Mouse (Mus musculus) olfactory bulb, adult 2 months (tissue): Measurements from ENCODE around the gene Olig1.

Experiments
- CTCF ChIP-seq: fragments of 200-500 bp; IDR thresholded peaks from 2 replicates; pipeline ENCODE4 v1.5.1; 2012; ENCODE audit warnings: low read depth, mild to moderate bottlenecking, low read length, moderate library complexity; ENCODE audit not compliant: insufficient read depth
- POLR2A ChIP-seq: fragments of 200-500 bp; IDR thresholded peaks from 2 replicates; pipeline ENCODE4 v1.6.1; 2012; ENCODE audit warnings: mild to moderate bottlenecking, low read depth, low read length, moderate library complexity; ENCODE audit not compliant: insufficient read depth

DNA sequence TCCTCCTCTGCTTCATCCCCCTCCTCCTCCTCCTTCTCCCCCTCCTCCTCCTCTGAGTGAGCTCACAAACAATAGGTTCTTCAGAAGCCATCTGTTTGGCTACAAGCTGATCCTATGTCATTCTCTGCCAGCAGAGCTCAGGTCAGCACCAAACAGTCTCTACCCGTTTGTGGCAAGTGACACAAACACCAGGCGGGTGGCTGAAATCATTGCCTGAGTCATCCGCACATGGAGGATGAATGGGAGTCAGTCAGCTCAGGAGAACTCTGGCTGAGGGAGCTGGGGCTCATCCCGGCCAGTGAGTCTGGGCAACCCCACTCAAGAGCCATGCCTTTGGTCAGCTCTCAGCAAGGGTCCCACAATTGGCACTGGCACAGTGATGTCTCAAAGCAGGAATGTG is 10.9 kb downstream of the Olig1 start:
- TF ChIP-seq POLR2A, result no peak
- TF ChIP-seq CTCF, result no peak
